Mouse (Mus musculus): ENCODE data around the gene Mpp6.

The Mpp6 gene

GRCm38 (mm10) chr6:50149378-50149777 is 39.3 kb downstream of the Mpp6 start:
- no peak for DNase-seq (ENCODE audit: low read depth)

DNA sequence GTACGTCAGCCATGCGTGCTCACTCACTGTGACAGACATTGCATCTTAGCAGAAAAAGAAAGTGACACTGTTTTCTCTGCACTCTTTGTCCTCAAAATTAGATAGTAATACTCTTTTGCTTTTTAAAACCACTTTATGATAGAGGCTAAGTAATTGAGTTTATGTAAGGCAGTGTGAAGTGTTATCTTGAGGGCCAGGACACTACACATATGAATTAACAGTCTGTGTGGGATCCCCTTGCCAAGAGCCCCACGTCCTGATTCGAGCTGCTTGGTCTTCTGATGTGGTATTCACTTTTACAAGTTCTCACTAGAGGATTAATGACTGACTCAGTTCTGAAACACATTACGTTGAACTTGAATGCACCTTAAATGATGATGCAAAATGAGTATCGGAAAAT is 49.8 kb downstream of the Mpp6 start:
- DNase-seq (ENCODE audit: low read depth): no peak

DNA sequence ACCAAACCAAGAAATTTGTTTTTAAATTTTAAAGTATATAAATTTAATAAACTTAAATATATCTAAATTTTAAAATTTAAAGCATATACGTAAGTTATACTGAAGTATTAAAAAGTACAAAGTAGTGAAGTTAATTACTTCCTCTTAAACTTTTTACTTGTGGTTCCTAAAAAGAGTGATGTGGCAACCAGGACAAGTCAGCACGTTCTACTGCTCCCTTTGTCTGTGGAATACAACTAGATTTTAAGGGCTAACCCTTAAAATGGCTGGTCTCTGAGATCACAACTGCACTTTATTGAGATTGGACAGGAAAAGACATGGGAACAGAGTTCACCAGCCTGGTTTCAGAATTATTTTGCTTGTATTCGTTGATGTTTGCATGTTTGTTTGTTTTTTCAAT is 53.0 kb downstream of the Mpp6 start:
- DNase-seq (ENCODE audit: low read depth): no peak

GRCm38 (mm10) chr6:50168821-50169220 is 58.8 kb downstream of the Mpp6 start:
- DNase-seq (ENCODE audit: low read depth): no peak

DNA sequence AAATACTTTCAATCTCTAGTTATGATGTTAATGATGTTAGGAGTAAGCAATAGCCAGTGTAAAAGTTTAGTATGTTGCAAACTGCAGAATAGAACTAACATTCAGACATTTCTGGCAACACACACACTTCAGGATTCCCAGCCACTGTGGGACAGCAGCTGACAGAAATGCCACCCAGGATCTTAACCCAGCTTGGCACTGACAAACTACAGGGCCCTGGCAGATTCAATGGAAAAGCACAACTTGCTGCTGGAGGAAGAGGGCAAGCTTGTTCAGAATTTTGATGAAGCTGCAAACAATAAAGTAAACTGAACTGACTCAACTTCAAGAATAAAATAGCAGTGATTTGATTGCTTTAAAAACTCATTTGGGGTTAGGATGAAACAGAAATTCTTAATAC is 59.7 kb downstream of the Mpp6 start:
- DNase-seq (ENCODE audit: low read depth): no peak

GRCm38 (mm10) chr6:50175736-50176135 is 65.7 kb downstream of the Mpp6 start:
- no peak for DNase-seq (ENCODE audit: low read depth)

GRCm38 (mm10) chr6:50180189-50180588 is 70.1 kb downstream of the Mpp6 start:
- DNase-seq (ENCODE audit: low read depth): peak; percentile 49

GRCm38 (mm10) chr6:50187955-50188354 is 77.9 kb downstream of the Mpp6 start:
- DNase-seq (ENCODE audit: low read depth): peak; percentile 32

GRCm38 (mm10) chr6:50189376-50189775 is 79.3 kb downstream of the Mpp6 start:
- no peak for DNase-seq (ENCODE audit: low read depth)

DNA sequence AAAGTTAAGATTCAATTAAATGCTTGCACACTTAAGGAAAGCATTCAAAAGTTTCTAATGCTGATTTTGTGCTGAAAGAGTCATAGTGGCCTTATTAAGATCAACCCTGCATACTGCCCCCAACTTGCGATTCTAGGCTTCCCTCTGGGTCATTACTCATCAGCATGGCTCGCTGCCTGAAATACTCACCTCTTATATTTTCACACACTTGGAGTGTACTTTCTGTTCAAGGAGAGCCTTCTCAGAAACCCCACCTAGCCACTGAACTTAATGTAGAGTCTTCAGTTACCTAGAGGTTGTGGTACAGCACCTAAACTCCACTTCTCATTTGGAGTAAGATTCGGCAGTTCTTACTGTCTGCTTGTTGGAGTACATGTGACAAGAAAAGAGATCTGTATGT is 81.6 kb downstream of the Mpp6 start:
- DNase-seq (ENCODE audit: low read depth): no peak

GRCm38 (mm10) chr6:50192169-50192568 is 82.1 kb downstream of the Mpp6 start:
- DNase-seq (ENCODE audit: low read depth): no peak

DNA sequence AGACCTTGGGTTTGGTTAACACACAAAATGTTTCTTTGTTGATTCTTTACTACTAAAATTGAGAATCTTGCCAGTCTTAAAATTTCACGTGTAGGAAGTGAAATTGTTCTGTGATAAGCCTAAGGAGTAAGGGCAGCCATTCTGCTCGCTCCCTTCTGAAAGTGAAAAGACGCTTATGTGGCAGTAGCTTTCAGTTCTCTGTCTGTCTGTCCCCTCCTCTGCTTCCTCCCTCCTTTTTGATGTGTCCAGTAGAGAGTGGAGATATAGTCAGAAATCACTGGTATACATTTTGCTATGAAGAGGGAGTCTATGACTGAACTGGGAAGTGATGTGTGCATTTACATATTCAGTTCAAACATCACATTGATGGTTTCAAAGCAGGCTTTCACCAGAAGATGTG is 82.8 kb downstream of the Mpp6 start:
- no peak for DNase-seq (ENCODE audit: low read depth)

DNA sequence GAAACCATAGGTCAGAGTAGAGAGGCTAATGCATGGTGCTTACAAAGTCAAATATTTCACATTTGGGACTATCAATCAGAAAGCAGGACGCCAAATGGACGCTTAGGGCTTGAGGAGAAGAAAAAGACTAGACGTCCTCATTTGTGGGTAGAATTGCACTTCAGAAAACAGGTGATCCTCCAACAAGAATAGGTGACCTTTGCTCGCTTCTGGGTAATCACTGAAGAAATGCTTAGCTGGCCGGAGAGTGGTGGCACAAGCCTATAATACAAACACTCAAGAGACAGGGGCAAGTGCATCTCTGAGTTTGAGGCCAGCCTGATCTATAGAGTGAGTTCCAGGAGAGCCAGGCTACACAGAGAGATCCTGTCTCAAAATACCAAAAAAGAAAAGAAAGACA is 83.8 kb downstream of the Mpp6 start:
- DNase-seq (ENCODE audit: low read depth): no peak

- no peak for DNase-seq (ENCODE audit: low read depth)
Observed at GRCm38 (mm10) chr6:50204356-50204755, 94.3 kb downstream of the Mpp6 start.

DNA sequence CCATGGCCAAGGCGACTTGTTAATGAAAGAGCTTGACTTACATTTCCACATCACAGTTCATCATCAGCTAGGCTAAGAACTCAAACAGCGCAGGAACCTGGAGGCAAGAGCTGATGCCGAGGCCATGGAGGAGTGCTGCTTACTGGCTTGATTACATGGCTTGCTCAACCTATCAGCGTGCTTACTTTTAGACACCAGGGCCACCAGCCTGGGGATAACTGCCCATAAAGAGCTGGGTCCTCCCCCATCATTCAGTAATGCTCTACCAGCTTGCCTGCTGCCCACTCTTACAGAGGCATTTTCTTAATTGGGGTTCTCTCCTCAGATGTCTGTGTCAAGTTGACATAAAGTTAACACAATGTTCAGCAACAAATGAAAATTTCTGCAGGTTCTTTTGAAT is 95.1 kb downstream of the Mpp6 start:
- no peak for DNase-seq (ENCODE audit: low read depth)

GRCm38 (mm10) chr6:50214711-50215372 is 104.8 kb downstream of the Mpp6 start:
- DNase-seq (ENCODE audit: low read depth): no peak

DNA sequence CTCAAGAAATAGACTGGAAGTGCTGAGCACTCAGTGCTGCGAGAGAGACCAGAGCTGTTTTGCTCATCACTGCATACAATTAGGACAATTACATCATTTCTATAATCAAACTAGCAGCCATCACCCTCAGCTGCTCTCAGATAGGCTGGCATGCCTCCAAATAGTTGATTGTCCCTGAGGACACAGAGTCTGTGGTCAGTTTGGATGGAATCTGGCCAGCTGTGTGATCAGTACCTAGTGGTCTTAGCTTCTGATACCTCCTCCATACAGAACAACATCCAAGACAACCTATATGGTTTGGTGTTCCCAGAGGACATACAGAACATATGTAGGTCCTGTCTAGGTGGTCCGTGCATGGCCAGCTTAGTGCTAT is 105.3 kb downstream of the Mpp6 start:
- DNase-seq (ENCODE audit: low read depth): no peak

- DNase-seq (ENCODE audit: low read depth): no peak
Observed at GRCm38 (mm10) chr6:50215986-50216385, 105.9 kb downstream of the Mpp6 start.

DNA sequence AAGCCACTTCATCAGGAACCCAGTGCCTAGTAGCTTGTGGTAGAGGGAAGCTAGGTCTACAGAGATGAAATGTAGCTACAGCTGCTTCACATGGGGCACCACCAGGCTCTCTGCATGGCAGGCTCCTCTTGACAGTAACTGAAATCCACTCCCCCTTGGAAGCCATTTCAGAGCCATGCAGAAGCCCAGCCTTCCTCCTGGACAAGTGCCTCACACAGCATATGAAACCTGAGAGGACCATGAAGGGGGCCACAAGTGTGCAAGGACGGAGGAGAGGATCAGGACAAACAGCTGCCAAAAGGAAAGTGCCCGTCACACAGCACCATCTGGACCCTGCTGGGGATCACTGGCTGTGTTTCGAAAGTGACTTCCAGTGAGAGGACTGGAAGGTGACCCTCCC is 108.6 kb downstream of the Mpp6 start:
- DNase-seq (ENCODE audit: low read depth): no peak

DNA sequence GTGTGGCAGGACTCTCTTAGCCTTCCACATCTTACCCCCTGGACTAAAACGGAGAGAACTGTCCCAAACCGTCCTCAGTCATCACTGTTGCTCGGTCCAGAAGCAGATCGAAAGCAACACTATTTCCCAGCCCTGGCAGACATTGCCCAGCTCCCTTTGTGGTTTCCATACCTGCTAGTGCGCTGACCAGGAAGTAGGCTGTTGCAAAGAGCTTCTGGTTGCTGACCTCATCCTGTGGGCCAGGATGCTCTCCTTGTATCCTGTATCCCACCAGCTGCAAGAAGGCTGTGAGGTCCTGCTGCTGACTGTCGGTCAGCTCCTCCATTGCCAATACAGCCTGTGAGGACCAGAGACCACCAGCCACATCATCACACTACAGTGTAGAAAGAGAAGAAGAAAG is 109.0 kb downstream of the Mpp6 start:
- no peak for DNase-seq (ENCODE audit: low read depth)

GRCm38 (mm10) chr6:50220863-50221262 is 110.8 kb downstream of the Mpp6 start:
- peak; percentile 66 for DNase-seq (ENCODE audit: low read depth)

DNA sequence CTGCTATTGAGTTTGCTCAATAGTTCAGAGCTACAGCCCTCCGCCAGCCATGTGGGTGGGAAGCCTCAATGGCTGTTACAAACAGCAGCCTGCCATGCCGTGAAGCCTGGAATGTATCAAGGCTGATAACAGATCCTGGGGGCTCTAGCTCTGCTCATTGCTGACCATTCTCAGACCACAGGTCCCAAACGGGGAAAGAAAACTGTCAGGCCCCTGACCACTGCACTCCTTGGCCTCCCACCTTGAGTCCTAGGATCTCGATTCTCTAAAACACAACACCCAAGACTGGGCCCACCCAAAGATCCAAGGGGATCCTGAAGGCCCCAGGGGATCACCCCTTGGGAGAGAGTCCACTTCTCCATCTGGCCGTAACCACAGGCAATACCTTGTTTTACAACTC is 112.3 kb downstream of the Mpp6 start:
- DNase-seq (ENCODE audit: low read depth): no peak

- DNase-seq (ENCODE audit: low read depth): peak; percentile 30
Observed at GRCm38 (mm10) chr6:50222986-50223385, 112.9 kb downstream of the Mpp6 start.

GRCm38 (mm10) chr6:50223606-50224005 is 113.6 kb downstream of the Mpp6 start:
- no peak for DNase-seq (ENCODE audit: low read depth)

- DNase-seq (ENCODE audit: low read depth): no peak
Observed at GRCm38 (mm10) chr6:50225232-50225631, 115.2 kb downstream of the Mpp6 start.
